Mouse (Mus musculus) myocyte (in vitro differentiated cells): Measurements from ENCODE around the gene Selenoo. TPM values are rescaled to one million over a fixed set of nuclear protein-coding genes. Genes with fewer than 3 reads are reported as not detected.
A peak's percentile ranks its signal among the peaks of the same experiment; 100 is the strongest.

ENCODE experiments used
- H3K27me3 ChIP-seq: one replicate; pipeline ENCODE4 v1.6.1; 2011; ENCODE audit not compliant: control insufficient read depth, insufficient read depth, insufficient read length
- H3K36me3 ChIP-seq: one replicate; pipeline ENCODE4 v1.6.1; 2011; ENCODE audit not compliant: control insufficient read depth, insufficient read depth
- H3K4me2 ChIP-seq: one replicate; pipeline ENCODE4 v1.6.1; 2011; ENCODE audit warnings: low read depth, control low read depth
- H3K4me3 ChIP-seq: one replicate; pipeline ENCODE4 v1.5.1; 2011; ENCODE audit warnings: mild to moderate bottlenecking, control low read depth, moderate library complexity
- H3K79me2 ChIP-seq: one replicate; pipeline ENCODE4 v1.6.1; 2011; ENCODE audit not compliant: control insufficient read depth, insufficient read depth
- H3ac ChIP-seq: one replicate; pipeline ENCODE4 v1.6.1; 2011; ENCODE audit not compliant: control insufficient read depth, insufficient read length
- CEBPB ChIP-seq: IDR thresholded peaks from 2 replicates; pipeline ENCODE4 v1.6.1; 2011; ENCODE audit warnings: mild to moderate bottlenecking, moderate library complexity; ENCODE audit not compliant: poor library complexity, insufficient read depth, severe bottlenecking
- E2F4 ChIP-seq: IDR thresholded peaks from one replicate; pipeline ENCODE4 v1.6.1; 2011; ENCODE audit warnings: mild to moderate bottlenecking, control low read depth, moderate library complexity; ENCODE audit not compliant: insufficient read depth
- MAX ChIP-seq: IDR thresholded peaks from one replicate; pipeline ENCODE4 v1.6.1; 2011; ENCODE audit warnings: low read depth, mild to moderate bottlenecking, control low read depth
- MYOD1 ChIP-seq, 3 experiments: IDR thresholded peaks; one replicate each; pipeline ENCODE4 v1.6.1; 2011; ENCODE audit warnings: control low read depth in 2 of 3, low read depth in 2 of 3, mild to moderate bottlenecking in 2 of 3, moderate library complexity in 1 of 3; ENCODE audit not compliant: insufficient read length in 2 of 3, control insufficient read depth in 1 of 3
- MYOG ChIP-seq, 3 experiments: IDR thresholded peaks; one replicate each; pipeline ENCODE4 v1.6.1; 2011; ENCODE audit warnings: control low read depth in 2 of 3, low read depth in 2 of 3, mild to moderate bottlenecking in 2 of 3; ENCODE audit not compliant: insufficient read length in 2 of 3, control insufficient read depth in 1 of 3, insufficient read depth in 1 of 3
- POLR2A ChIP-seq: IDR thresholded peaks from one replicate; pipeline ENCODE4 v1.6.1; 2011; ENCODE audit warnings: low read depth, mild to moderate bottlenecking, control low read depth, moderate library complexity; ENCODE audit not compliant: insufficient read length
- POLR2AphosphoS2 ChIP-seq: IDR thresholded peaks from one replicate; pipeline ENCODE4 v1.6.1; 2011; ENCODE audit warnings: low read depth, control low read depth; ENCODE audit not compliant: insufficient read length
- REST ChIP-seq: IDR thresholded peaks from one replicate; pipeline ENCODE4 v1.6.1; 2011; ENCODE audit warnings: mild to moderate bottlenecking, control low read depth, moderate library complexity; ENCODE audit not compliant: insufficient read depth, insufficient read length
- SRF ChIP-seq: IDR thresholded peaks from one replicate; pipeline ENCODE4 v1.6.1; 2011; ENCODE audit warnings: low read depth; ENCODE audit not compliant: control insufficient read depth, insufficient read length
- TCF12 ChIP-seq: IDR thresholded peaks from one replicate; pipeline ENCODE4 v1.6.1; 2011; ENCODE audit warnings: mild to moderate bottlenecking, control low read depth; ENCODE audit not compliant: poor library complexity, insufficient read depth, severe bottlenecking
- TCF3 ChIP-seq: IDR thresholded peaks from one replicate; pipeline ENCODE4 v1.6.1; 2011; ENCODE audit warnings: low read depth, control low read depth; ENCODE audit not compliant: insufficient read length
- USF1 ChIP-seq: IDR thresholded peaks from one replicate; pipeline ENCODE4 v1.6.1; 2011; ENCODE audit warnings: low read depth, mild to moderate bottlenecking, control low read depth, moderate library complexity
- polyA plus RNA-seq: library from polyadenylated mRNA; unstranded; fragments of >200 nt; fragmentation: generic; extraction: Trizol; gene quantifications from one replicate; pipeline ENCODE4 v1.2.1, GENCODE M21; 2012; ENCODE audit warnings: missing spikeins

Gene Selenoo
- polyA plus RNA-seq, 1 experiment: 23.8 TPM

- TF ChIP-seq TCF12: no peak
- no peak for TF ChIP-seq USF1
- no peak for TF ChIP-seq TCF3
- TF ChIP-seq E2F4: no peak
- no peak for TF ChIP-seq MYOG (IDR thresholded peaks at IDR 0.05; ENCODE audit: control insufficient read depth in 1 of 3, insufficient read depth in 1 of 3, insufficient read length in 2 of 3, low read depth in 2 of 3)
- no peak for TF ChIP-seq REST
- no peak for TF ChIP-seq POLR2A
- no peak for TF ChIP-seq POLR2AphosphoS2
- TF ChIP-seq SRF: no peak
- no peak for TF ChIP-seq MYOD1 (IDR thresholded peaks at IDR 0.05; ENCODE audit: control insufficient read depth in 1 of 3, insufficient read length in 2 of 3, low read depth in 2 of 3)
- no peak for TF ChIP-seq CEBPB
- TF ChIP-seq MAX: no peak
- H3K4me3 ChIP-seq: no peak overlapping the region
- H3K79me2 ChIP-seq: peaks cover 34% of the 10 kb centered on the region
- no peaks in the 10 kb centered on the region for H3K27me3 ChIP-seq
- H3ac ChIP-seq: no peak overlapping the region
- peaks cover 18% of the 10 kb centered on the region for H3K36me3 ChIP-seq
- H3K4me2 ChIP-seq: no peak overlapping the region
These were observed 35.4 kb downstream of the Selenoo start for GRCm38 (mm10) chr15:89124312-89124711.

GRCm38 (mm10) chr15:89125351-89125750 is 36.5 kb downstream of the Selenoo start:
- Histone ChIP-seq H3K27me3 (no peaks in the 10 kb centered on the region), H3ac (no peak overlapping the region), H3K4me3 (no peak overlapping the region), H3K36me3 (peaks cover 9% of the 10 kb centered on the region), H3K4me2 (no peak overlapping the region), H3K79me2 (peaks cover 24% of the 10 kb centered on the region)
- TF ChIP-seq MYOG (IDR thresholded peaks at IDR 0.05; ENCODE audit: control insufficient read depth in 1 of 3, insufficient read depth in 1 of 3, insufficient read length in 2 of 3, low read depth in 2 of 3) (no peak), SRF (no peak), MAX (no peak)

- H3K4me2 ChIP-seq: no peak overlapping the region
- no peaks in the 10 kb centered on the region for H3K27me3 ChIP-seq
- TF ChIP-seq USF1 (no peak), MYOG (IDR thresholded peaks at IDR 0.05; ENCODE audit: control insufficient read depth in 1 of 3, insufficient read depth in 1 of 3, insufficient read length in 2 of 3, low read depth in 2 of 3) (no peak), REST (no peak), POLR2AphosphoS2 (no peak), TCF12 (no peak), POLR2A (no peak), TCF3 (no peak), MAX (no peak), CEBPB (no peak), E2F4 (no peak)
- no peak overlapping the region for H3K4me3 ChIP-seq
- peaks cover 12% of the 10 kb centered on the region for H3K79me2 ChIP-seq
- peaks cover 5% of the 10 kb centered on the region for H3K36me3 ChIP-seq
- H3ac ChIP-seq: no peak overlapping the region
These were observed 37.7 kb downstream of the Selenoo start for GRCm38 (mm10) chr15:89126622-89127021.

GRCm38 (mm10) chr15:89127364-89127940 is 38.6 kb downstream of the Selenoo start:
- H3K27me3 ChIP-seq: no peaks in the 10 kb centered on the region
- TF ChIP-seq POLR2AphosphoS2 (no peak), CEBPB (no peak), USF1 (no peak), MAX (no peak)
- peaks cover 5% of the 10 kb centered on the region for H3K36me3 ChIP-seq
- peak overlapping the region; percentile 8 for H3ac ChIP-seq
- peak overlapping the region; percentile 42 for H3K4me3 ChIP-seq
- H3K4me2 ChIP-seq: peak overlapping the region; percentile 97
- peaks cover 3% of the 10 kb centered on the region for H3K79me2 ChIP-seq

- Histone ChIP-seq H3K27me3 (no peaks in the 10 kb centered on the region), H3K79me2 (no peaks in the 10 kb centered on the region), H3K4me3 (peak within 1 kb of the TSS; percentile 42), H3K4me2 (peak within 1 kb of the TSS; percentile 97), H3ac (peak within 1 kb of the TSS; percentile 8), H3K36me3 (peaks cover 5% of the 10 kb centered on the region)
- no peak for TF ChIP-seq USF1
- no peak for TF ChIP-seq TCF3
- TF ChIP-seq MYOD1 (IDR thresholded peaks at IDR 0.05; ENCODE audit: control insufficient read depth in 1 of 3, insufficient read length in 2 of 3, low read depth in 2 of 3): peak in 1 of 3 experiments; percentile 38
- TF ChIP-seq POLR2AphosphoS2: peak; percentile 9
- no peak for TF ChIP-seq E2F4
- TF ChIP-seq TCF12: no peak
- TF ChIP-seq POLR2A: peak; percentile 64
- no peak for TF ChIP-seq MYOG (IDR thresholded peaks at IDR 0.05; ENCODE audit: control insufficient read depth in 1 of 3, insufficient read depth in 1 of 3, insufficient read length in 2 of 3, low read depth in 2 of 3)
- no peak for TF ChIP-seq REST
- TF ChIP-seq MAX: no peak
- TF ChIP-seq SRF: no peak
- TF ChIP-seq CEBPB: no peak
These were observed 39.8 kb downstream of the Selenoo start, which contains the start of gene Hdac10 for GRCm38 (mm10) chr15:89128382-89129350. Gene Hdac10 (minus strand): TSS chr15:89128700.
